Mouse (Mus musculus) spleen, postnatal 10 days (tissue): ENCODE measurements at regions not wholly inside any gene's neighbourhood (a gene's known extent, or its start where the extent isn't known, plus 50 kb on each side); places are given as distances from the start of the nearest gene placed in this dataset.

Source experiments
- DNase-seq, 2 experiments: peaks; one replicate each; pipeline ENCODE4 v3.0.0; 2021 to 2022; ENCODE audit warnings: low spot score in 2 of 2

DNA sequence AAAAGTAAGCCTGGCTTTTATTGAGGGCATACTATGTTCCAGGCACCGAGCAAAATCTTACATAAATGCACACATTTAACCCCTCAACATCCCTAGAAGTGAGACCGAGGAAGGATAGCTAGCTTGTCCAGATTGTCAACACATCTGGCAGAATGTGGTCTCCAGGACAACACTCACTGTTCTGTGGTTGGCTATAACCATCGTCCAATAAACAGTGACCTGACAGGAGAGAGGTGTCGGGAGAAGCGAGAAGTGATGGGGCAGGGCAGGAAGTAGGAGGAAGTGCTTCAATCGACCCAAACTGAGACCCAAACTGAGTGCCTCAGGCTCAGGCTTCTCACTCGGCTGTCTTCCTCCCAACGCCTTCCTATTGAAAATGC, 70.8 kb upstream of the Picalm start:
- no peak for DNase-seq

DNA sequence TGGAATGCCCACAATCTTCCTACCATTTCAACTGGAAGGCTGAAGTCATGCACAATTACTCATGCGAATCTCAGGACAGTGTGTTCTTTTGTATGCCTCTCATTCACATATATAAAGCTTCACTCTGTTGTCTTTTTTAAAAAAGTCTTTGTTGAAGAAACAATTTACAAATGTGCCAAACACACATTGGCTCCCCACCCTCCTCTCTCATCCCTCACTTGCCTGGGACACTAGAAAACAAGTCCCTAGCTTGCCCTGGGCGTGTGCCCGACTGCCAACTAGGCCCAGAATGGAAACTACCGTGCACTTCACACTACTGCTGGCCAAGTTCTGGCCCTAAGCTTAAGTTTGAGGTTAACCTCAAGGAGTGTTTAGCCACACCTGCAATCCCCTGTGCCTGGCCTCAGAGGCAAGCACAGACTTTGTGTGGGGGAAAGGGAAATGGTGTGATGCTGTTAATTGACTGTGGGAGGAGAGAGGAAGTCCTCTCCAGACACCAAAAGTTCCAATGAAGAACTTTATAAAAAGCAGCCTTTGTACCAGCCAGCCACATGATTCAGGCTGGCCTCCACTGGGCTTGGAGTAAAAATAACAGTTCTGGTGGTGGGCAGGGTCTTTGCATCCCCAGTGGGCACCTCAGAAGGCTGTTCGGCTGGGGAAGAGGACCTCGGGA, 70.2 kb upstream of the Picalm start:
- DNase-seq: peak; percentile 58 to 70

DNA sequence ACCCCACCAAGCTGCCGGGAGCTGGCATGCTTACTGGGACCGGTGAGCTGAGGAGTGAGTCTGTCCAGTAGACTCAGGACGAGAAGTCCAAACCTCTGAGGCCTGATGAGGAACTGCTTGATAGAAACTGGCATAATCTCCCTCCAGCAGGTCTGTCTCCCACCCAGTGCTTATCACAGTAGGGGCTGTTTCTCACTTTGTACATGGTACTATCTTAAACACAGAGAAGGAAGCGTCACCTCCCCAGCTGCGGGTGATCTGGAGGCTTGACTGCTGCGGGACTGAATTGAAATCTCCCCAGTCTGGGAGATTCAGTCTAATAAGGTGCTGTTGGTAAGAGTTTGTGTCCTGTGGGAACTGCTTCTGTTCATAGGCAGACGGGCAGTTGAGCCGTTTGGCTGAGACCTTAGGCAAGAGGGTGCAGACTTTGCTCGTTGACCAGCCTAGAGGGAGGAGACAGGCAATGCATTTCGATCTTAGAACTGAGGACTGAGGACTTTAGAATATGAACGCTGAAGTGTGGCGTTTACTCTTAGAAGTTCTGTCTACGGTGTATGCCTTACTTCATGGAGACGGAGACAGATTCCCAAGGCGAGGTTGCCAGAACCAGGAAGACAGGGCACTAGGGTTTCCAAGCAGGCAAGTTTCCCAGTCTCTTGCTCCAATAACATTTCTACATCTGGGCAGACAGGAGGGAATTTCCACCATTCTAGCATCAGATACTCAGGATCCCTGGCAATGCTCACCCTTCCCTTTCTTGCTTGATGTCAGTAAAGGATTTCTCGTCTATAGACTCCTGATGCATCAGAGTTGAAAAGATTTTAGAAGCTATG, 69.5 kb upstream of the Picalm start:
- DNase-seq: peak; percentile 71 to 75

DNA sequence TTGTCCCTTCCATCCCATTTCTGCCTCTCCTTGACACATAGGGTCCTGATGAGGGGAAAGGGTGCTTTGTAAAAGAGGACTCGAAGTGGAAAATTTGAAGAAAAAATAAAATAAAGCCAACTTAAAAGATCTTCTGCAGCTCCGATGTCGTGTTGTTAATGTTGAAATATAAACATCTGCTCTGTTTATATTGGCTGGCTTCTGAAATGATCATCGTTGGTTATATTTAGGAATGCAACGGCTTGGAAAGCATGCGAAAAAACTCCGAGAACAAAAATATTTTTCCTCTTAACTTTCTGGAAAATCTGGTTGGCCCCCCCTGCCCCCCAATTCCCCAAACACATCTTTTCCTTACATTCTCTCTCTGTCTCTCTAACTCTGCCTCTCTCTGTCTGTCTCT, 68.3 kb upstream of the Picalm start:
- DNase-seq: no peak

DNA sequence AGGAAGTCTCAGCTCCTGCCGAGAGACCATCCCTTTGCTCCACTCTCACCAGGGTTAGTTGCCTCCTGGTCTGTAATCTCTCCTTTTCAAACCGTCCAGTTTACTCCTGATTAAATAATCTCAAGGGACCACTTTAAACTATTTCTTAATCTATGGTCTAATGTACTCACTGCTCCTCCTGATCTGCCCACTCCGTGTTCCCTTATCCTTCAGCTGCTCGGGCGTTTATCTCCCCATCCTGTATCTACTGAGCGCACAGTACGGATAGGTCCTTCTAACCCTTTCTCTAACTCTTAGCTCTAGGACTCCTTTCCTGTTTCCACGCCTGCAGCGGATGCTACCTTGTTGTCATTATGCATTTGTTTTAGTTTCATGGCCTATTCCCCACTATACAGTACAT, 67.1 kb upstream of the Picalm start:
- DNase-seq: no peak

DNA sequence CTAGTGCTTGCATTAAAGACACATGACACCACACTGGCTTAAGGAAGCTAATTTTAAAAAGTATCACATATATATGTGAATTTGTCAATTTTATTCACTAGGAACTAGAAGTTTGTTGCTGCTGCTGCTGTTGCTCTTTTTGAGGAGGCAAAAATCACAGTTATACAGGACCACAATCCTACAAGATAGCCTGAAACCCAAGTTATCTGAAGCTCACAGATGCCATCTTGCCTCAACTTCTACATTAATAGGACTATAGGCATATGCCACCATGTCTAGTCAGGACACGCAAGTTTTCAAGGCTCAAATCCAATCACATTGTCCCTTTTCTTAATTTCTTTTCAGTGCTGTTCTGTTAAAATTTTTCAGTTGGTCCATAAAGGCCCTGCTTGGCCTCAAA, 65.8 kb upstream of the Picalm start:
- DNase-seq: no peak

DNA sequence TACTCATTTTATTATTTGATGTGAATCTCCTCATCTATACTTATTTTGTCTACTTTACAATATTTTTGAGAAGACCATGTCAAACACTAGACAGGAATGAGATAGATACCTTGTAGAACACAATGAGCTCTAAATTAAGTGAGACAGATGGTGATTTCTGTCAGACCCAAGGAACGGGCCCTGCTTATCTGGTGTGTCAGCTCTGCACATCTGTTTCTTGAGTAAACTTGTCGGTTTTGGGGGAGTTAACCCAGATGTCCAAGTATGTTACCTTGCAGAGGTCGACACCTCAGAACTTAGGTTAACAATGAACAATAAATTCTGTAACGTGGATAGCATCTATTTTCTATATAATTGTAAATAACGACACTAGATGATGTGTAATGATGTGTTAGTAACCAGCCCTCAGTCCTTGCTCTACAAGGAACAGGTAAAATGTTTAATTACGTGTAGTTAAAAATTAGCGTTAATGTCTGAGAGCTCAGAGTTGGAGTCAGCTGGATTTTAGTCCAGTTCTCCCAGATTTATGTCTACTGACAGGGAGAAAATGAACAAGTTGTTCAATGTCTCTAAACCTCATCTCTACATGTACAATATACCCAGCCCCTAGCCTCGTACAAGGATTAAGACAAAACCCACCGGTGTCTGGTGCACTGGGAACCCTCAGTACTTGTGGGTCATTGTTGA, 64.6 kb upstream of the Picalm start:
- DNase-seq: no peak

DNA sequence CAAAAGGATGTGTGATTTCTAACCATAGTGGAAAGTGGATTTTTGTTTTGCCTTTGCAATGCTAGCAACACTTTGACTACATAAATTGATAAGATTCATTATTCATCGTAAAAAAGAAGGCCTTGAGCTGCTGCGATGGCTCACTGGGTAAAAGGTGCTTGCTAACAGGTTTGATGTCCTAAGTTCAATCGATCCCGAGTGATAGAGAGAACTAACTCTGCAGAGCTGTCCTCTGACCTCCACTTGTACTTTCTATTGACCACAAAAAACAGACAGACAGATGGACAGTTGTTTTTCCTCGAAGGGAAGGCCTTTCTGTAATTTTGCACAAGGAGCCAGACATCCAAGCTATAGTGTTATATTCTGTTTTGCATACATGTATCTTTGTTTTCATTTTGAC, 63.7 kb upstream of the Picalm start:
- no peak for DNase-seq

DNA sequence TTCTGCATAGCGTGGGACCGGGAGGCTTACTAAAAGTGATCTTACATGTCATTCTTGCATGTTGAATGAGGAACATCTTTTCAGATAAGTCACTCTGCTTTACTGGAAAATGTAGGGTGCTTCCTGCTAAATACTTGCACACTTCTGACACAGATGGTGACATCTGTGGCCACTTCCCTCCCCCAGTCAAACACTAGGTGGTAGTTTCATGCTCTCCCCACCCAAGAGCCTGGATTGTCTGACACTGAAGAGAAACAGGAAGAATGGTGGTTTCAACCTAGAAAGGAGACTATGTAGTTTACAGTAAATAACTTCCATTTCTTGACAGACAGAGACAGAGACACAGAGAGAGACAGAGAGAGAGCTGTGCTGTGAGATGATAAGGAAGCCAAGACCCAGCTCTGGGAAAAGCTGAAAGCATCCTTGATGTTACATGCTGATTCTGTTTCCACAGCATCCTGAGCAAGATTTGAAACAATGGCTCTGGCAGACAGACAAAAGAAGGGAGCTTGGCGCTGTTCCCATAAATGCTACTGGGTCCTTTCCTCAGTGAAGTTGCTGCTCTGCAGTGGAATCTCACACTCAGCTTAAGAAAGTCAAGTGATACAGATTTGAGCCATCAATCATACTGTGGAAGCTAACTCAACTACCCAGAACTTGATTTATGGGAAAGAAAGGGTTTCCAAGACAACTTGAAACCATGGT, 61.9 kb upstream of the Picalm start:
- DNase-seq: no peak

DNA sequence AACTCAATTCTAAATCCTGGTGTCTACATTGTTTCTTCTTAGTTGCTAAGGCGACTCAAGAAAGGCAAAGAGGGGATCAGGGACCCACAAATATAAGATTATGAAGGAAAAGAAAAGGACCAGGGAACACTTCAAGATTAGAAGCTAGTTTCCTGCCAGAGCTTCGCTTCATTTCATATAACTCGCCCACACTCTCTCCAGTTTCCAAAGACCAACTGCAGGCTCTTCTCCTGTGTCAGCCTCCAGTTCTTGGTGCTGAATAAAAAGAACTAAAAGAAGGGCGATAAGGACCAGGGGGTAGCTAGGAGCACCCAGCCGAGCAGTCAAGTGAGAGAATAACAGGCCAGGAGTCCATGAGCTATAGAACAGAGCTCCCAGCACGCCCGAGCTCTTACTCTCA, 59.7 kb upstream of the Picalm start:
- no peak for DNase-seq

DNA sequence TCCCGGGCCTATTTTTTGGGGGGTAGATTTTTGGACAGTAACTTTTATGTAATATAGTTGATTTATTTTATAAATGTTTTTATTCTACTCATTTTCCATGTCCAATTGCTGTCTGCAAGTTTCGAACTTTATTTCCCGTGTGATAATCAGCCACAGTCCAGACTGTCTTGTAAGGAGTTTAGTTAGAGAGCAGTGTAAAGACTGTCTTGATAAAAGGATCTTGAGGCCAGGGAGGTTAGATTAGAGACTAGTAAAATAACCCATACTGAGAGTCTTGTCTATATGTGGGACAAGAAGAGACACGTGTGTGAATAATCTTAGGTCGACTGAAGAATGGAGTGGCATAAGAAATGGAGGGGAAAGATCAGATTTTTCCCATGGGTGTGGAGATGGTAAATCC, 56.1 kb upstream of the Picalm start:
- DNase-seq: no peak

DNA sequence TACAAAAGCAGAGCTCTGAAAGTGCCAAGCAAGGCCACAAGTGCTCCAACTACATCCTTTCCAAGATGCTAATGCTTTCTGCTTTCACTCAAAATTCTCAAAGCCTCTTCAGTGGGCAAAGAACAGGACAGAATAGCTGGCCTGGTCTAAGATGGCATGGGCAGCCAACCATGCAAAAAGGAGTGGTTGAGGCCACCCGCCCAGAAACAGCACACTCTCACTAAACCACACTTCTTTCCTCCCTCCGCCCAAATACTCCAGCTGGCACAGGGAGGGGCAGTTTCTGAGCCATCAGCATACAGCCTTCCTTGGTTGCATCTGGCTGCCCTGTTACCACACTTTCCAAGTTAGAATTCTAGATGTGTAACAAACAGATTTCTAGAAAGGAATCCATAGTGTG, 55.4 kb upstream of the Picalm start:
- peak in 1 of 2 experiments; percentile 63 for DNase-seq

DNA sequence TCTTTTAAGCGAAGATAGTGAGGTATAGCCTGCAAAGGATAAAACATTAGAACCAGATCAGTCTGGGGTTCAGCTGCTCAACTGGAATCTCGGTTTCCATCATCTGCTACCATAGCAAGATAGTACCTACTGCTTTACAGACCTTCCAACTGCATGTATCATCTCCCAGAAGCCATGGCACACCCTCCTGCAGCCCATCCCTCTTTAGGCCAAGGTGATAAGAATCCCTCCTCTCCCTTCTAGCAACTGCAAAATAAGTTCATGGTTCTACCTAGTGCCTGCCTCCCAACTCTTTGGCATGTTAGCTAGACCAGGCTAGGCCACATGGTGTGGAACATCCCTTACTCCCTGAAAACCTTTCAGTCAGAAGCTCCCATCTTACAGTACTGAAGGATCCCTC, 52.4 kb upstream of the Picalm start:
- no peak for DNase-seq

DNA sequence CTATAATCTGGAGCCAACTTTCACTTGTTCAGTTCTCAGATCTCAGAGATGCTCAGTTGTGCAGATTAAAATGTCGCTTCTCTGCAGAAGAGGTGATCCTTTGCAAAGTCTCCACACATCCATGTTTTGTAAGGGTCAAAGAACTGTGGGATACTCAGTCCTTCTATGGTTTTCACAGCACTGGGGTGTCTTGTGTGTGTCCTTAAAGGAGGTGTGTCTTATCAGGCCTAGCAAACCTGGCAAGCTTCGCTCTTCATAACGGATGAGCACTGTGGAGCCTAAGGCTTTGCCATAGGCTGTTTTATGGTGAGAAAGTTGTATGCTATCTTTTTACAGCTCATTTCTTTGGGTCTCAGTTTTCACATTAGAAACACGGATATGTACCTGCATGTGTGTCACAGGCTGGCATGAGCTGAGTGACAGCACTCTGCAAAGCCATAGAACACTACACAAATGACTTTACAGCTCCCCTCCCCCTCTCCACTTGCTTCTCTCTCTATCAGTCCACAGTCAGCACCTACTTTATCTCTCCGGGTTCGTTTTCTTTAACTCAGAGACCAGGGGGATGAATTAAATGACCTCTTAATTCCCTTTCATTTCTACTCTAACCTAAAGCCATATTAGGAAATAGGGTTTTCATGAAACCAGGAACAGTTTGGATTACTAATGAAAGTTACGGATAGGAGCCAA, 49.8 kb upstream of the Picalm start:
- no peak for DNase-seq
